Mouse (Mus musculus) liver, embryonic 14.5 days (tissue): ENCODE measurements around the gene Meioc. TPM values are rescaled to one million over a fixed set of nuclear protein-coding genes. Genes with fewer than 3 reads are reported as not detected.
A peak's percentile ranks its signal among the peaks of the same experiment; 100 is the strongest.

Experiments
- ATAC-seq: fragments of 200-750 bp; cut with Nextera tagmentation; 2 replicates; pipeline ENCODE4 v1.8.0; 2017; ENCODE audit warnings: moderate number of reproducible peaks, mild to moderate bottlenecking, moderate library complexity; ENCODE audit not compliant: insufficient read depth
- DNase-seq, 3 experiments: peaks; one replicate each; pipeline ENCODE4 v3.0.0-alpha.2; 2012 to 2013; ENCODE audit warnings: low read depth in 3 of 3, low spot score in 3 of 3
- H3K27ac ChIP-seq: fragments of 300-500 bp; sonication (generic); 2 replicates; pipeline ENCODE4 v1.5.1; 2014; ENCODE audit warnings: moderate library complexity, mild to moderate bottlenecking, control low read depth, inconsistent platforms
- H3K27me3 ChIP-seq: fragments of 300-500 bp; sonication (generic); 2 replicates; pipeline ENCODE4 v1.6.1; 2014; ENCODE audit warnings: mild to moderate bottlenecking, low read length, moderate library complexity; ENCODE audit not compliant: control insufficient read depth, insufficient read depth
- H3K36me3 ChIP-seq: fragments of 300-500 bp; sonication (generic); replicated peaks from 2 replicates; pipeline ENCODE4 v1.6.1; 2014; ENCODE audit warnings: low read depth; ENCODE audit not compliant: control insufficient read depth, insufficient read depth
- H3K4me1 ChIP-seq, 2 experiments: fragments of 200-500 bp in 1 of 2; fragments of 300-500 bp in 1 of 2; sonication (generic) in 1 of 2; replicated peaks; 2 replicates each; pipeline ENCODE4 v1.6.1; 2012 to 2014; ENCODE audit warnings: antibody characterized with exemption in 1 of 2, inconsistent platforms in 1 of 2, low read length in 1 of 2; ENCODE audit not compliant: control insufficient read depth in 2 of 2, insufficient read depth in 2 of 2
- H3K4me2 ChIP-seq: fragments of 300-500 bp; sonication (generic); 2 replicates; pipeline ENCODE4 v1.6.1; 2014; ENCODE audit warnings: low read depth, mild to moderate bottlenecking, control low read depth, moderate library complexity
- H3K4me3 ChIP-seq, 2 experiments: fragments of 200-500 bp in 1 of 2; fragments of 300-500 bp in 1 of 2; sonication (generic) in 1 of 2; 2 replicates each; pipeline ENCODE4 v1.5.1; 2012 to 2014; ENCODE audit warnings: low read depth in 2 of 2, low read length in 2 of 2, mild to moderate bottlenecking in 2 of 2, control low read depth in 1 of 2, inconsistent platforms in 1 of 2, moderate library complexity in 1 of 2; ENCODE audit not compliant: insufficient read depth in 1 of 2
- H3K9ac ChIP-seq: fragments of 300-500 bp; sonication (generic); replicated peaks from 2 replicates; pipeline ENCODE4 v1.6.1; 2014; ENCODE audit warnings: mild to moderate bottlenecking, control low read depth, moderate library complexity
- H3K9me3 ChIP-seq: fragments of 300-500 bp; sonication (generic); 2 replicates; pipeline ENCODE4 v1.6.1; 2016; ENCODE audit warnings: low read length, mixed read lengths; ENCODE audit not compliant: control insufficient read depth
- CTCF ChIP-seq: IDR thresholded peaks from 2 replicates; pipeline ENCODE4 v1.5.1; 2016; ENCODE audit warnings: antibody characterized with exemption, low read depth, control low read depth
- EP300 ChIP-seq: IDR thresholded peaks from 2 replicates; pipeline ENCODE4 v1.6.1; 2016; ENCODE audit warnings: antibody characterized with exemption, low read depth
- WGBS: fragments of 180-500 bp; shearing (Covaris S2); extraction: QIAGEN DNeasy Blood & Tissue Kit; methylation state at CpG from one replicate; pipeline ENCODE4 v1.1.7; 2014; ENCODE audit not compliant: insufficient replicate concordance; 5-methylcytosine and 5-hydroxymethylcytosine counted together
- polyA plus RNA-seq, 2 experiments: library from polyadenylated mRNA; depleted of rRNA in 1 of 2; stranded (reverse) in 1 of 2; unstranded in 1 of 2; fragments of >200 nt; fragmentation: Nextera tagmentation in 1 of 2; extraction: Ambion mirVana in 1 of 2; gene quantifications; 2 replicates each; pipeline versions ENCODE4 v1.2.1 to v1.2.3; 2012 to 2014

Gene Meioc
- polyA plus RNA-seq, 2 experiments: 0.02 to 0.11 TPM

DNA sequence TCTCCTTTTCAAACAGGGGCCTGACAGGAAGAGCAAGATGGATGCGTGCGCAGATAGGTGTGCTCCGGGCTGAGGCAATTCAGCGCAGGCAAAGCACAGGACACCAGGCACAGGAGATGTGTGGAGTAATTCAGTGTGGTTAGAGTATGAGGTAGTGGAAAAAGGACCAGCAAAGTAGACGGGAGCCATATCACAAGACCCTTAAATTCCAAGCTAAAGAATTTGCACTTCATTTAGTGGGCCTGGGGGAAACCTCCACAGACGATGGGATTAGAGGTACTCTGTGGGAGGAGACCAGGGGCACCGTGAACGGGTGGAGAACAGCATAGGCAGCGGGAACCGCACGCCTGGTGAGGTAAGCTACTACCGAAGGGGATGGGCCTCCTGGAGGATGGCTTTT, 15.6 kb upstream of the Meioc start:
- no peak overlapping the region for H3K4me2 ChIP-seq
- WGBS: 58% methylated on average over 12 of the region's 12 CpGs

DNA sequence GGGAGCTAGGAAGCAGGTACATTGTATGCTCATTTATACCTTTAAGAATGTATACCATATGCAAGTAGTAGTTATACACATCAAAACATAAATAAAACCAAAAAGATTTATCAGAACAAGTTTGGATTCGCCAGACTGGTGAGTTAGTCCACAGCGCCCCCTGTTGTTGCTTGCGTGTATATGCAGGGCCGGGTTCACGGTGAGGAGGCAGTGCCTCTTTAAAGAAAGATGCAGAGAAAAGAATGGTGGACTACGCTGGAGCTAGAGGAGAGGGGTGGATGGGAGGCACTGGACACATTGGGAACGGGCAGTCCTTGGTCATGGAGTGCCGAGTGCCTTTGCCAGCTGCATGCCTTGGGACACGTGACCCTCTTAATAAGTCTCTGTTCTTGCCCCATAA, 12.1 kb upstream of the Meioc start:
- WGBS: 6% methylated on average over 9 of the region's 9 CpGs
- peak; percentile 4 to 30 (median 17) for DNase-seq

More for the DNA sequence above, 15.6 kb upstream of the Meioc start:
- H3K4me3 ChIP-seq: no peak overlapping the region
- no peak overlapping the region for H3K9ac ChIP-seq
- H3K27me3 ChIP-seq: no peaks in the 10 kb centered on the region; the same call in 1 of the 2 replicates
- no peaks in the 10 kb centered on the region for H3K4me1 ChIP-seq
- no peak overlapping the region for H3K27ac ChIP-seq
- TF ChIP-seq EP300 (no peak), CTCF (no peak)
- no peaks in the 10 kb centered on the region for H3K9me3 ChIP-seq
- DNase-seq (no peak), ATAC-seq (no peak)
- no peaks in the 10 kb centered on the region for H3K36me3 ChIP-seq

DNA sequence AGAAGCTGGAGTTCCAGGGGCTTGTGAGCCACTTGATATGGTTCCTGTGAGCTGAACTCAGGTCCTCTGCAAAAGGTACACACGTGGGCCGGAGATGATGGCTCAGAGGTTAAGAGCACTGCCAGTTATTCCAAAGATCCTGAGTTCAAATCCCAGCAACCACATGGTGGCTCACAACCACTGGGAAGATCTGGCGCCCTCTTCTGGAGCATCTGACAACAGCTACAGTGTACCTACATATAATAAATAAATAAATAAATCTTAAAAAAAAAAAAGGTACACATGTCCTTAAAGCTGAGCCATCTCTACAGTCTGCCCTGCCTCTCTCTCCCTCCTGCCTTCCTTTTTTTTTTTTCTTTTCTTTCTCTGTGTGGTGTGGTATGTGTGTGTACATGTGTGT, 10.7 kb upstream of the Meioc start:
- no peak overlapping the region for H3K4me2 ChIP-seq
- no peak overlapping the region for H3K9ac ChIP-seq
- ATAC-seq: no peak
- no peak overlapping the region for H3K4me3 ChIP-seq
- H3K27me3 ChIP-seq: no peaks in the 10 kb centered on the region; the same call in 1 of the 2 replicates
- H3K9me3 ChIP-seq: no peaks in the 10 kb centered on the region
- no peak for DNase-seq
- 50% methylated on average over 3 of the region's 3 CpGs for WGBS
- H3K36me3 ChIP-seq: no peaks in the 10 kb centered on the region
- no peak overlapping the region for H3K27ac ChIP-seq
- no peaks in the 10 kb centered on the region for H3K4me1 ChIP-seq
- TF ChIP-seq CTCF (peak; percentile 35), EP300 (no peak)

More for the DNA sequence above, 12.1 kb upstream of the Meioc start:
- H3K27ac ChIP-seq: no peak overlapping the region
- no peaks in the 10 kb centered on the region for H3K36me3 ChIP-seq
- TF ChIP-seq CTCF (peak; percentile 83), EP300 (no peak)
- H3K9ac ChIP-seq: no peak overlapping the region
- H3K9me3 ChIP-seq: no peaks in the 10 kb centered on the region
- no peaks in the 10 kb centered on the region for H3K4me1 ChIP-seq
- H3K4me2 ChIP-seq: no peak overlapping the region
- no peak for ATAC-seq
- H3K4me3 ChIP-seq: no peak overlapping the region
- H3K27me3 ChIP-seq: no peaks in the 10 kb centered on the region; the same call in 1 of the 2 replicates

DNA sequence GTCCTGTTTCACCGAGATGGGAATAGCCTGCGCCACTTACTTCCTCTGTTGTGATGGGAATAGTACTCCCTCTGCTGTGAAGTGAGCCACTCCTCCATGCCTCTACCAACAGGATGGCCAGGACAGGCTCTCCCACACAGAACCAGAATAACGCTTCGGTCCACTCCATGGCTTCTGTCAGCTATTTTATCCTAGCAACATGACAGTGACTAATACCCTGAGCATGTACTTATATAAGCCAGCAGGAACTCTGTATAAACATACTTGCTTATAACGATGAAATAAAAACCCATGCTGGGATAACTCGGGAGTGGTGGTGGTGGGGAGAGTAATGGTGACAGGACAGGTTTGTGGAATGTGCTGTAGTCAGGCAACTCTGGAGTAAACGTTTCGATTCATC, 7.6 kb upstream of the Meioc start:
- H3K27ac ChIP-seq: no peak overlapping the region
- H3K4me2 ChIP-seq: no peak overlapping the region
- H3K4me3 ChIP-seq: no peak overlapping the region
- no peaks in the 10 kb centered on the region for H3K9me3 ChIP-seq
- TF ChIP-seq EP300: no peak
- H3K4me1 ChIP-seq: no peaks in the 10 kb centered on the region
- WGBS: 58% methylated on average over 8 of the region's 8 CpGs
- no peaks in the 10 kb centered on the region for H3K27me3 ChIP-seq
- DNase-seq (no peak), ATAC-seq (no peak)
- H3K36me3 ChIP-seq: no peaks in the 10 kb centered on the region
- H3K9ac ChIP-seq: no peak overlapping the region

DNA sequence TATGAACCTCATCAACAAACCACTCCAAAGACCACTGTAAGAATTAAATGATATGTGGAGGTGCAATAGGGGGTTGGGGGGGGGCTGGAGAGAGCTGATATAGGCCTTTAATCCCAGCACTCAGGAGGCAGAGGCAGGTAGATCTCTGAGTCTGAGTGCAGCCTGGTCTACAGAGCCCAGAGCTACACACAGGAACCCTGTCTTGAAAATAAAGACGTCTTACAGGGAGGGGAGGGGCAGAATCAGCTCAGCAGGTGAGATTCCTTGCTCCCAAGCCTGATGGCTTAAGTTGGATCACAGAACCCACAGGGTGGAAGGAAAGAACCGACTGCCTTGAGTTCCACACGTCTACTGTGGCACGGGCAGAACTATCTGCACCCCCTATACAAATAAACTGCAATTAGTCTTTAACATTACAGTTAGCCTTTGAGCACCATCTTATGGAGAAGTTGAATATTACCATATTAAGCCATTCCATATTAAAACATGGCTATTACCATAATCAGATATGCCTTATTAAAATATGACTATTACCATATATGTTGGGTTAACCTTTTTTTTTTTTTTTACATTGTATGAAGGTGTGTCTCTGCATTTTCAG, 7.1 kb upstream of the Meioc start:
- ATAC-seq: no peak
- no peak overlapping the region for H3K27ac ChIP-seq
- H3K36me3 ChIP-seq: no peaks in the 10 kb centered on the region
- no peaks in the 10 kb centered on the region for H3K4me1 ChIP-seq
- WGBS: 17% methylated on average over 4 of the region's 4 CpGs
- TF ChIP-seq EP300 (no peak), CTCF (no peak)
- H3K27me3 ChIP-seq: no peaks in the 10 kb centered on the region
- no peak overlapping the region for H3K4me3 ChIP-seq
- H3K9me3 ChIP-seq: no peaks in the 10 kb centered on the region
- no peak overlapping the region for H3K9ac ChIP-seq
- no peak overlapping the region for H3K4me2 ChIP-seq
- no peak for DNase-seq
